Mouse (Mus musculus) liver, adult 2 months (tissue): ENCODE results near the gene Hdac4. TPM values are rescaled to one million over a fixed set of nuclear protein-coding genes. Genes with fewer than 3 reads are reported as not detected.
A peak's percentile ranks its signal among the peaks of the same experiment; 100 is the strongest.

ENCODE experiments used
- DNase-seq: peaks from one replicate; pipeline ENCODE4 v3.0.0-alpha.2; 2011; ENCODE audit warnings: low read depth, low spot score; ENCODE audit errors: extremely low read depth
- H3K27ac ChIP-seq: fragments of 200-500 bp; replicated peaks from 2 replicates; pipeline ENCODE4 v1.5.1; 2012; ENCODE audit warnings: low read depth, mild to moderate bottlenecking, control low read depth, inconsistent platforms, low read length; ENCODE audit not compliant: insufficient read depth
- H3K27me3 ChIP-seq: fragments of 200-500 bp; 2 replicates; pipeline ENCODE4 v1.6.1; 2012; ENCODE audit warnings: mild to moderate bottlenecking, moderate library complexity, low read length, inconsistent platforms; ENCODE audit not compliant: control insufficient read depth, insufficient read depth
- H3K36me3 ChIP-seq: fragments of 200-500 bp; 2 replicates; pipeline ENCODE4 v1.6.1; 2012; ENCODE audit warnings: low read length, inconsistent platforms; ENCODE audit not compliant: control insufficient read depth, insufficient read depth
- H3K4me1 ChIP-seq: fragments of 200-500 bp; 2 replicates; pipeline ENCODE4 v1.6.1; 2011; ENCODE audit warnings: low read length; ENCODE audit not compliant: control insufficient read depth, insufficient read depth
- H3K4me3 ChIP-seq: fragments of 200-500 bp; 2 replicates; pipeline ENCODE4 v1.5.1; 2011; ENCODE audit warnings: low read depth, mild to moderate bottlenecking, control low read depth, low read length, moderate library complexity; ENCODE audit not compliant: insufficient read depth
- H3K79me2 ChIP-seq: fragments of 200-500 bp; 2 replicates; pipeline ENCODE4 v1.6.1; 2012; ENCODE audit warnings: inconsistent platforms, mild to moderate bottlenecking, low read length, moderate library complexity; ENCODE audit not compliant: control insufficient read depth, insufficient read depth
- H3K9ac ChIP-seq: fragments of 200-500 bp; 2 replicates; pipeline ENCODE4 v1.6.1; 2012; ENCODE audit warnings: low read depth, mild to moderate bottlenecking, control low read depth, inconsistent platforms, low read length
- CTCF ChIP-seq: fragments of 200-500 bp; IDR thresholded peaks from 2 replicates; pipeline ENCODE4 v1.5.1; 2011; ENCODE audit warnings: low read depth, low read length, control low read depth
- POLR2A ChIP-seq: fragments of 200-500 bp; IDR thresholded peaks from 2 replicates; pipeline ENCODE4 v1.6.1; 2011; ENCODE audit warnings: low read length, control low read depth; ENCODE audit not compliant: insufficient read depth; ENCODE audit errors: extremely low read depth
- WGBS: fragments of 180-500 bp; shearing (Covaris S2); methylation state at CpG from one replicate; pipeline ENCODE4 v1.1.7; 2018; 5-methylcytosine and 5-hydroxymethylcytosine counted together
- polyA plus RNA-seq: library from polyadenylated mRNA; depleted of rRNA; stranded (reverse); fragments of >200 nt; gene quantifications from 2 replicates; pipeline ENCODE4 v1.2.3, GENCODE M21; 2012
- total RNA-seq: library from RNA; depleted of rRNA; stranded (reverse); fragments of >200 nt; gene quantifications from 2 replicates; pipeline ENCODE4 v1.2.3, GENCODE M21; 2014

Gene Hdac4
- total and polyA plus RNA-seq, 2 experiments: 5.3 to 5.7 TPM

DNA sequence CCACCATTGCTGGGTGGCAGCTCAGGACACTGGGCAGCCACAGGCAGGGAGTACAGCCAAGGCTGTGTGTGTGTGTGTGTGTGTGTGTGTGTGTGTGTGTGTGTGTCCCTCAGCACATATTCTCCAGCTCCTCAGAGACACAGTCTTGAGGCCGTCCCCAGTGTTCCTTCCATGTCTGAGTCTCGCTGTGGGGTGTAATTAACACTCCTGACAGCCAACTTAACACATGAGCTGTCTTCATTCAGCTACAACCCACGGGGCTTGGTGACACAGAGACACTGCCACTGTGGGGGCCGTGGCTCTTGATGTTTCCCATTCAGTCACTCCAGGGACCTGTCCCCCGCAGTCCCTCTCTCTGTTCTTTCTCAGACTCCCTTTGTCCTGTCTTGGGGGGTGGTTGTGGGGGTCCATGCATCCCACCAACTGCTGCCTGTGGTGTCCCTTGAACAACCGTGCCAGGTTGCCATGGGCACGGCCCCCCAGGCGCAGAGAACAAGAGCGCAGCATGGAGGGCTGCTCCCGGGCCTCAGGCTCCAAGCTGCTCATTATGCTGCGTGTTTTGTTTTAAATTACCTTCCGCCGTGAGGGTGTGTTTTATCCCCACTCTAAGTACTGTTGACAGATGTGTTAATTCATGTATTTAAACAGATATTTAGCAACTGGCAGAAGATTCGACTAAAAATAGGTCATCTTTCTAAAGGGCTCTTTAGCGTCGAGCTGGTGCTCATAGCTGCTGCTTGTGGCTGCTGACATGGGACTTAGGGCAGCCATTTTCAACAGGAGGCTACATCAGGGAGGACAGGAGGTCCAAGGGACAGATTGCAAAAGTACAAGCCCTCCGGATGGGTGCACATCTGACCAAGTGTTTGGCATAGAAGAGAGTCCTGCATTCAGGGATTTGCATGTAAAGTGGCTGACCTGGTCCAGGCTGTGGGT is 28.7 kb upstream of the Hdac4 start:
- no peaks in the 10 kb centered on the region; the same call in 1 of the 2 replicates for H3K27me3 ChIP-seq
- no peak overlapping the region for H3K9ac ChIP-seq
- no peaks in the 10 kb centered on the region for H3K4me1 ChIP-seq
- no peak overlapping the region for H3K4me3 ChIP-seq
- no peaks in the 10 kb centered on the region for H3K36me3 ChIP-seq
- TF ChIP-seq POLR2A (no peak), CTCF (no peak)
- WGBS: 69% methylated on average over 17 of the region's 17 CpGs
- no peak for DNase-seq
- H3K27ac ChIP-seq: no peak overlapping the region
- no peaks in the 10 kb centered on the region for H3K79me2 ChIP-seq

DNA sequence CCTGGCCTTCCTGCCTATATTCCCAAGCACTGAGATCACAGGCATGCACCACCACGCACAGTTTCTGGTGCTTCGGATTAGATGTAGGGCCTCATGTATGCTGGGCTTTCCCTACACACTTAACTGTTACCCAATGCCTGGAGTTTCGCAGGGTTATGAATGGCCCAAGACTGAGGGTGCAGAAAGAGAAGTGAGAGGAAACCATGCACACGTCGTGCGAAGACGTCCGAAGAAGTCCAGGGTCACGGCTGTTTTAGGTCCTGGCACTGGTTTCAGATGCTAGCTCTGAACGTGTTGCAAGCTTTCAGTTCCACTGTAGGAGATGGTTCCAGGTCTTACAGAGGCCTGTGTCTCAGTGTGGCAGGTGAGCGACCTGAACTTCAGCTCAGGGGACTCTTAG is 21.2 kb upstream of the Hdac4 start:
- no peaks in the 10 kb centered on the region for H3K36me3 ChIP-seq
- no peaks in the 10 kb centered on the region; the same call in 1 of the 2 replicates for H3K27me3 ChIP-seq
- no peak overlapping the region; the same call in 1 of the 2 replicates for H3K27ac ChIP-seq
- WGBS: 76% methylated on average over 11 of the region's 11 CpGs
- no peak overlapping the region for H3K9ac ChIP-seq
- no peaks in the 10 kb centered on the region for H3K4me1 ChIP-seq
- no peaks in the 10 kb centered on the region for H3K79me2 ChIP-seq
- TF ChIP-seq CTCF (no peak), POLR2A (no peak)
- no peak overlapping the region for H3K4me3 ChIP-seq
- peak; percentile 31 for DNase-seq

DNA sequence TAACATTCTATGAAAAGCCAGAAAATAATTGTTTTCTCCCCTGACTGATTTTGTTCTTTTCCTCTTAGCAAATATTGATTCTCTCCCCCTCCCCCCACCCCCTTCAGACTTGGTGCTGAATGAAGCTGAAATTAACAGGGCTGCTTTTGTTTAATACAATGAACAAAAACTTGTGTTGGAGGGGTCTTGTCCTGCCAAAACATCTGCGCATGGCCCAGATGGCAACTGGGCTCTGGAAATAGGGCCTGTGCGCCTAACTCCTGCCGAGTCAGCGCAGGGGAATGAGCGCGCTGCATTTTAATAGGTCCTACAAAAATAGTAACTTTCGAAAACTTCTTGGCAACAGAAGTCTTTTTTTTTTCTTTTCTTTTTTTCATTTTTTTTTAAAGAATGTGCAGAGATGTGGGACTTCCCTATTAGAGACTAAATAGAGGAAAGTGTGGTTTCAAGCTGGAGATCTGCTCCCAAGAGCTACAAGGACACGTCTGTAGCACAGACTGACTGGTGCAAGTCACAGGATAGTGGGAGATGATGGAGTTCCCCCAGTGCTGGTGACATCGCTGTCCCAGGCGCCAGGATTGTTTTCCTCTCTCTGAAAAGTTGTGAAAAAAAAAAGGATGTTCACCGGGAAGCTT is 20.6 kb upstream of the Hdac4 start:
- Histone ChIP-seq H3K4me1 (no peaks in the 10 kb centered on the region), H3K79me2 (no peaks in the 10 kb centered on the region), H3K27me3 (no peaks in the 10 kb centered on the region), H3K27ac (no peak overlapping the region; the same call in 1 of the 2 replicates), H3K4me3 (no peak overlapping the region), H3K9ac (no peak overlapping the region), H3K36me3 (no peaks in the 10 kb centered on the region)
- TF ChIP-seq CTCF: no peak
- TF ChIP-seq POLR2A: no peak
- peak; percentile 30 for DNase-seq
- 75% methylated on average over 11 of the region's 11 CpGs for WGBS

DNA sequence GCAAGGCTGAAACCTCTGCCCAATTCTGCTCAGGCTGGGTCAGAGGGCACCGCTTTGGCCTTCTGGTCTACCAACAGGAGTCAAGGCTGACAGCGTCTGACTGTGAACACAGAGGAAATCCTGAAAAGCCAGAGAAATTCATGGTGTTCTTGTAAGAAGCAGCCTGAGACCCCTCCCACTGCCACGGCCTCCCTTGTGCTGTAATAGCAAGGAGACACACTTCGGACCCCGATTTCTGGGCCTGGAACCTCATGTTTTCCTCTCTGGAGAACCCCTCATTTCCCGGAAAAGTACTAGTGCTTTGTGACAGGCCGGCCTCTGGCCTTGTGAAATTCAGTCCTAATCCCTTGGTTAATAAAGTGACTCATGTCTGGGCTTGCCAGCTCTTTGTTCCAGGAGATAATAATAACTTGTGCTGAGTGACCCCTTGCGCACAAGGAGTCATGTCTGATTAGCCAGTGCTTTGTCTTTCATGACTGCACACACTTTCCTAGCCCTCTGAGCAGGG is 19.7 kb upstream of the Hdac4 start:
- 87% methylated on average over 8 of the region's 8 CpGs for WGBS
- Histone ChIP-seq H3K4me1 (no peaks in the 10 kb centered on the region), H3K27ac (no peak overlapping the region), H3K9ac (no peak overlapping the region), H3K4me3 (no peak overlapping the region), H3K36me3 (no peaks in the 10 kb centered on the region), H3K27me3 (no peaks in the 10 kb centered on the region), H3K79me2 (no peaks in the 10 kb centered on the region)
- DNase-seq: no peak
- TF ChIP-seq POLR2A (no peak), CTCF (no peak)

DNA sequence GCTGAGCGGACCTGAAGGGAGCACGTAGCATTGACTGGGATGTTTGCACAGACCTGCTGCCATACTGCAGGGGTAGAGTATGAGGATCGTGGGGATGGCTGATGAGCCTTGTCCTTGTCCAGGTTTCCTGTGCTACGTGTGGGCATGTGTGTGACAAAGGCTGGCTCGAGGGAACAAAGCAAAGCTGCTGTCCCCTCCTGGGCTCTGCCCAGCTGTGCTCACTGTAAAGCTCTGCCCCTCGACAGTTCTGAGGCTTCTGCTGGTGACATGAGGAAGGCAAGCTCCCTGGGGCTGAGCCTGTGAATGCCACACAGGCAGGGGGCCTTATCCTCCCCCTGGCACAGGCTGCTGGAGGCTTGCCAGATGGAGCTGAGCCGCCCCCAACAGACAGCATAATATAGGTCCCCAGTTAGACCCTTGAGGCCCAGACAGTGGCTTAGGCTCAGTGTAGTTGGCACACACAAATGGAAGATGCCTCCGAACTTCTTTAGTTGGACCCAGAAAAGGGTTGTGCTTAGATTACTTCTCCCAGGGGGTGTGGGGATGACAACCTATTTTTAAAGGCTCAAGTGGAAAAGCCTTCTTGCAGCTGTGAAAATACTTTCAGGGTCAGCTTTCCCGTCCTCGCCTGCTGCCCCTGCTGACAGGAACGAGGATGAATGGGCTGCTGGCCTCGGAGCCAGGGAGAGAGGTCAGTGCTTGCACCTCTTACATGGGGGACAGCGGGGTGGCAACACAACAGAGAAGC is 16.7 kb upstream of the Hdac4 start:
- DNase-seq: no peak
- no peaks in the 10 kb centered on the region for H3K4me1 ChIP-seq
- TF ChIP-seq POLR2A (no peak), CTCF (no peak)
- H3K27me3 ChIP-seq: no peaks in the 10 kb centered on the region
- no peaks in the 10 kb centered on the region for H3K79me2 ChIP-seq
- no peak overlapping the region for H3K27ac ChIP-seq
- H3K36me3 ChIP-seq: no peaks in the 10 kb centered on the region
- no peak overlapping the region for H3K4me3 ChIP-seq
- 60% methylated on average over 13 of the region's 13 CpGs for WGBS
- H3K9ac ChIP-seq: no peak overlapping the region
